Mouse (Mus musculus): ENCODE results near the gene Rhbdd3. TPM values are rescaled to one million over a fixed set of nuclear protein-coding genes. Genes with fewer than 3 reads are reported as not detected.

The Rhbdd3 gene
- polyA plus RNA-seq, 1 experiment from 2014 or later = 29.0 TPM

DNA sequence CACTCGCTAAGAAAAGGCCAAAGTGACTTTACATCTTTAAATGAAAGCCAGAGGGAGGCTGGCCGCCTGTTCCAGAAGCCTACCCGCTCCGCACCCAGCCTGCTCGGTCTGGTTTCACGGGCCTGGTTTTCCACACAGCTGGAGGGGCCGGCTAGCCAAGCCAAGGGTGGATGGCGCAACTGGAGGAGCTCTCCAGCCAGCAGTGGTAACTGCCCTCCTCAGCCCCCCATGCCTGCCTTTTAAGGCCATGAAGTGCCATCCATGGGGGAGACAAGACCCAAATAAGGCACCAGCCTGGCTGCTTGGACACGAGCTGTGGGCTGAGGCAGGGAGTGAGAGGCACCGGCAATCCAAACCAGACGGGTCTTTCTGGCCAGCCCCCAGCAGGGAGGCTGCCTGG lies 37.2 kb downstream of the Rhbdd3 start:
- H3K4me3 ChIP-seq (ENCODE audit: low read length) = no peak overlapping the region
- 76% methylated on average over 11 of the region's 11 CpGs for WGBS
- H3K9me3 ChIP-seq (ENCODE audit: control insufficient read depth, low read length) = no peaks in the 10 kb centered on the region
- ATAC-seq (ENCODE audit: low FRiP score, low TSS enrichment) = no peak
- no peak overlapping the region for H3K4me2 ChIP-seq (replicated peaks; ENCODE audit: low read depth, low read length)
- H3K4me1 ChIP-seq (ENCODE audit: control insufficient read depth, insufficient read depth, low read length) = peaks cover 15% of the 10 kb centered on the region
- H3K9ac ChIP-seq (ENCODE audit: low read depth, low read length) = no peak overlapping the region
- H3K27ac ChIP-seq (ENCODE audit: low read depth, low read length) = no peak overlapping the region
- H3K27me3 ChIP-seq (ENCODE audit: control insufficient read depth, insufficient read depth, low read length) = no peaks in the 10 kb centered on the region
- peaks cover 13% of the 10 kb centered on the region; the same call in 1 of the 2 replicates for H3K36me3 ChIP-seq (ENCODE audit: control insufficient read depth, insufficient read depth, low read length)

DNA sequence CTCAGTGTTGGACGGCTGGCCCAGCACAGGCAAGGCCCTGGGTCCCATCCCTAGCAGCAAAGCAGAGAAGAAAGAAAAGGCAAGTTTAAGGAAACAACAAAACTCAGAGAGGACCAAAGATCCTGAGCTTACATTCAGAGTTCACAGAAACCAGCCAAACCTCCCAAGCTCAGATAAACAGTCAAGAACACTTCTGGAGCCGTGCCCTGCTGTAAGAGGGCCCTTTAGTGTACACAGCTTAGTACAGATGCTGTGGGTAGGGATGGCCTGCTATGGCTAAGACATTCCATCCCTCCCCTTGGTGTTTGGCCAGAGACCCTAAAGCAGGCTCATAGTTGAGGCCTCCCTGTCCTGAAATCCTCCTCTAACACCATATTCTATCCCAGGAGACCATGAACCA lies 39.9 kb downstream of the Rhbdd3 start:
- no peaks in the 10 kb centered on the region for H3K9me3 ChIP-seq (ENCODE audit: control insufficient read depth, low read length)
- H3K36me3 ChIP-seq (ENCODE audit: control insufficient read depth, insufficient read depth, low read length) = peaks cover 15% of the 10 kb centered on the region; the same call in 1 of the 2 replicates
- 83% methylated on average over 2 of the region's 2 CpGs for WGBS
- H3K4me1 ChIP-seq (ENCODE audit: control insufficient read depth, insufficient read depth, low read length) = peaks cover 19% of the 10 kb centered on the region
- H3K27ac ChIP-seq (ENCODE audit: low read depth, low read length) = no peak overlapping the region
- H3K27me3 ChIP-seq (ENCODE audit: control insufficient read depth, insufficient read depth, low read length) = no peaks in the 10 kb centered on the region
- H3K4me2 ChIP-seq (replicated peaks; ENCODE audit: low read depth, low read length) = no peak overlapping the region
- ATAC-seq (ENCODE audit: low FRiP score, low TSS enrichment) = no peak
- H3K9ac ChIP-seq (ENCODE audit: low read depth, low read length) = no peak overlapping the region
- no peak overlapping the region for H3K4me3 ChIP-seq (ENCODE audit: low read length)

DNA sequence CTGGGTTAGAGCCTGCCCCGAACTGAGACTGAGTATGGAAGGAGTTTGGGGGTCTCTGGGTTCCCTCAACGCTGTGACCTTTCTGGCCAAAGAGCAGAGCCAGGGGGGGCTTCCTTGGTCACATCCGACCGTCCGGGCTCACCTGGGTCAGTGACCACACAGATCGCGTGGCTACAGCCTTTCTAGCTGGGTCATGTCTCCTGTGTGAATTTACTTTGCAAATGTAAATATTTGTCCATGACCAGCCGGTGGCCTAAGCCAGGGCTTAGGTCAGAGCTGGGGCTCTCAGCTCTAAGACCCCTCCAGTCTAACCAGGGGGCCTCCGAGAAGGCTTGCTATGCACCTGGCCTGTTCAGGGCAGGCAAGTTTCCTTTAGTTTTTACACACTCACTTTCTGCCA lies 40.6 kb downstream of the Rhbdd3 start:
- Histone ChIP-seq H3K36me3 (ENCODE audit: control insufficient read depth, insufficient read depth, low read length) (peaks cover 15% of the 10 kb centered on the region; the same call in 1 of the 2 replicates), H3K27me3 (ENCODE audit: control insufficient read depth, insufficient read depth, low read length) (no peaks in the 10 kb centered on the region), H3K4me3 (ENCODE audit: low read length) (no peak overlapping the region), H3K9ac (ENCODE audit: low read depth, low read length) (no peak overlapping the region), H3K4me1 (ENCODE audit: control insufficient read depth, insufficient read depth, low read length) (peaks cover 19% of the 10 kb centered on the region), H3K9me3 (ENCODE audit: control insufficient read depth, low read length) (no peaks in the 10 kb centered on the region), H3K27ac (ENCODE audit: low read depth, low read length) (no peak overlapping the region), H3K4me2 (replicated peaks; ENCODE audit: low read depth, low read length) (no peak overlapping the region)
- WGBS = 42% methylated on average over 9 of the region's 9 CpGs
- ATAC-seq (ENCODE audit: low FRiP score, low TSS enrichment) = no peak

DNA sequence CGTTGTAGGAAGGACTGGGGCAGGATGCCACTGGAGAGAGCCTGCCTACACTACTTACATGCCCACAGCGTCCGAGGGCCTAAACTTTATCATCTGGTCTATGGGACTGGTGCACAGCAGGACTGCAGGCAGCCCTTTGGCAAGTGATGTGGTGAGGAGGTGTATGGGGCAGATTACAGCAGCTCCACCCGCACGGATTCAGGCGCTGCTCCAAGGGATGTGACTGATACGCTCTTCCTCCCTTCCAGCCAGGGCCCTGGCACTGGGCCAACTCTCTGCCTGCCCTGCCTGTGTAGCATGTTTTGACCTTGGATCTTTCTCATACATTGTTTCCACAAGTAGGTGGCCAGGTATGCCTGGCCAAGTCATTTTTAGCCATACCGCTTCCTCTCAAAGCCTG lies 41.9 kb downstream of the Rhbdd3 start:
- no peak for ATAC-seq (ENCODE audit: low FRiP score, low TSS enrichment)
- no peak overlapping the region for H3K4me3 ChIP-seq (ENCODE audit: low read length)
- no peak overlapping the region for H3K9ac ChIP-seq (ENCODE audit: low read depth, low read length)
- H3K36me3 ChIP-seq (ENCODE audit: control insufficient read depth, insufficient read depth, low read length) = peaks cover 15% of the 10 kb centered on the region; the same call in 1 of the 2 replicates
- H3K9me3 ChIP-seq (ENCODE audit: control insufficient read depth, low read length) = no peaks in the 10 kb centered on the region
- no peak overlapping the region for H3K4me2 ChIP-seq (replicated peaks; ENCODE audit: low read depth, low read length)
- peaks cover 23% of the 10 kb centered on the region for H3K4me1 ChIP-seq (ENCODE audit: control insufficient read depth, insufficient read depth, low read length)
- 53% methylated on average over 8 of the region's 8 CpGs for whole genome bisulfite sequencing
- no peaks in the 10 kb centered on the region for H3K27me3 ChIP-seq (ENCODE audit: control insufficient read depth, insufficient read depth, low read length)
- H3K27ac ChIP-seq (ENCODE audit: low read depth, low read length) = peak overlapping the region; percentile 24; the same call in 1 of the 2 replicates

DNA sequence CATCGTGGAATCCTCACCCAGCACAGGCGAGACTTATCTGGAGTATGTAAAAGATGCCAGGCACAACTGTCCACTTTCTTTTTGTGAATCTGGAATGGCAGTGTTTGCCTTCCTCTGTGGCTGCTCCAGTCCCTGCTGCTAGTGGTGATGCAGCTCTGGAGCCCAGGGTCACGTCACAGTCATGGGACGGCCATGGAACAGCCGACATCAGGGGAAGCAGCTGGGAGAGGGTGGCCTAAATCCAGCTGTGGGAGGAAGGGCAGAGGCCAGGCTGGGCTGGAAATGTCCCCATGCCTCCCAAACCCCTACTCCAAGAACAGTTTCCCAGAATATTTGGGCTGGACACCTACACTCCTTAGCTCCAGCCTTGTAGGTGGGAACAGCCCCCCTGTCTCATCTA lies 42.5 kb downstream of the Rhbdd3 start:
- no peak overlapping the region for H3K9ac ChIP-seq (ENCODE audit: low read depth, low read length)
- H3K9me3 ChIP-seq (ENCODE audit: control insufficient read depth, low read length) = no peaks in the 10 kb centered on the region
- no peak overlapping the region for H3K4me2 ChIP-seq (replicated peaks; ENCODE audit: low read depth, low read length)
- peak overlapping the region; percentile 24; the same call in 1 of the 2 replicates for H3K27ac ChIP-seq (ENCODE audit: low read depth, low read length)
- 73% methylated on average over 5 of the region's 5 CpGs for whole genome bisulfite sequencing
- H3K36me3 ChIP-seq (ENCODE audit: control insufficient read depth, insufficient read depth, low read length) = peaks cover 15% of the 10 kb centered on the region; the same call in 1 of the 2 replicates
- H3K4me3 ChIP-seq (ENCODE audit: low read length) = no peak overlapping the region
- H3K27me3 ChIP-seq (ENCODE audit: control insufficient read depth, insufficient read depth, low read length) = no peaks in the 10 kb centered on the region
- peaks cover 30% of the 10 kb centered on the region for H3K4me1 ChIP-seq (ENCODE audit: control insufficient read depth, insufficient read depth, low read length)
- ATAC-seq (ENCODE audit: low FRiP score, low TSS enrichment) = no peak

DNA sequence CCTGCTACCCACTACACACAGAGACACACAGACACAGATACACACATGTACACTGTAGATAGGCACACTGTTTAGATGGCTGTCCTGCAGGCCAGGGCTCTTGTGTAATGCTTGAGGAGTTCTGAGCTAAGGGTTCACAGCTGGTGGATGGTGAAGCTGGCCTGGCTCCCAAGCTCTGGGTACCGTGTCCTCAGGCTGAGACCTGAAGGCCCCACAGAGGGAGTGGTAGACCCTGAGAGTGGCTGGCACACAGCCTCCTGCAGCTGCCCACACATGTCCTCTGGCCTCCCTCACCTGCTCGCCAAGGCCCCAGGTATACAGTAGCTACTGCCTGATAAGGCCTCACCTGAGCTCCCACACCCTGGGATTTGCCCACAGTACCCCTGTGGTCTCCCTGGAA lies 43.2 kb downstream of the Rhbdd3 start:
- 100% methylated on average over 2 of the region's 2 CpGs for WGBS
- H3K27ac ChIP-seq (ENCODE audit: low read depth, low read length) = no peak overlapping the region
- H3K36me3 ChIP-seq (ENCODE audit: control insufficient read depth, insufficient read depth, low read length) = peaks cover 15% of the 10 kb centered on the region; the same call in 1 of the 2 replicates
- H3K27me3 ChIP-seq (ENCODE audit: control insufficient read depth, insufficient read depth, low read length) = no peaks in the 10 kb centered on the region
- H3K9me3 ChIP-seq (ENCODE audit: control insufficient read depth, low read length) = no peaks in the 10 kb centered on the region
- peaks cover 31% of the 10 kb centered on the region for H3K4me1 ChIP-seq (ENCODE audit: control insufficient read depth, insufficient read depth, low read length)
- no peak overlapping the region for H3K4me3 ChIP-seq (ENCODE audit: low read length)
- ATAC-seq (ENCODE audit: low FRiP score, low TSS enrichment) = no peak
- no peak overlapping the region for H3K9ac ChIP-seq (ENCODE audit: low read depth, low read length)
- no peak overlapping the region for H3K4me2 ChIP-seq (replicated peaks; ENCODE audit: low read depth, low read length)

DNA sequence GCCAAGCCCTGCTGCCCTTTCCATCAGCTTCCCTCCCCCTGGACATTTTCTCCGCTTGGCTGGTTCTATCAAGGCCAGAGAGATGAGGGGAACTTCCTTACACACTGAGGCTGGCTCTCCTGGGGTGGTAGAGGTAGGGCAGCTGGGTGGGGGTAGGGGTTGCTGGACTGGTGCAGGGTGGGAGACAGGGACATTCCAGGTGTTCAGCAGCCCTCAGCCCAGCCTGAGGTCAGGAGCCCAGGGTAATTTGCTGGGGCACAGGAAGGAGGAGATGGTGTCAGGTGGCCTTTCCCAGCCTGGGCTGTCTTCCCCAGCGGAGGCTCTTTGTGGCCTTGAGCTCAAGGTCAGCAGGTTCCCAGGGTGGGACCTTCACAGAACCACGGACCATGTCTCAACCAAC lies 46.9 kb downstream of the Rhbdd3 start:
- no peaks in the 10 kb centered on the region for H3K27me3 ChIP-seq (ENCODE audit: control insufficient read depth, insufficient read depth, low read length)
- H3K36me3 ChIP-seq (ENCODE audit: control insufficient read depth, insufficient read depth, low read length) = peaks cover 7% of the 10 kb centered on the region; the same call in 1 of the 2 replicates
- H3K4me1 ChIP-seq (ENCODE audit: control insufficient read depth, insufficient read depth, low read length) = peaks cover 52% of the 10 kb centered on the region
- peak; percentile 80 for ATAC-seq (ENCODE audit: low FRiP score, low TSS enrichment)
- WGBS = 37% methylated on average over 3 of the region's 3 CpGs
- no peak overlapping the region for H3K4me3 ChIP-seq (ENCODE audit: low read length)
- no peak overlapping the region for H3K4me2 ChIP-seq (replicated peaks; ENCODE audit: low read depth, low read length)
- H3K27ac ChIP-seq (ENCODE audit: low read depth, low read length) = peak overlapping the region; percentile 79
- no peak overlapping the region for H3K9ac ChIP-seq (ENCODE audit: low read depth, low read length)
- no peaks in the 10 kb centered on the region for H3K9me3 ChIP-seq (ENCODE audit: control insufficient read depth, low read length)

DNA sequence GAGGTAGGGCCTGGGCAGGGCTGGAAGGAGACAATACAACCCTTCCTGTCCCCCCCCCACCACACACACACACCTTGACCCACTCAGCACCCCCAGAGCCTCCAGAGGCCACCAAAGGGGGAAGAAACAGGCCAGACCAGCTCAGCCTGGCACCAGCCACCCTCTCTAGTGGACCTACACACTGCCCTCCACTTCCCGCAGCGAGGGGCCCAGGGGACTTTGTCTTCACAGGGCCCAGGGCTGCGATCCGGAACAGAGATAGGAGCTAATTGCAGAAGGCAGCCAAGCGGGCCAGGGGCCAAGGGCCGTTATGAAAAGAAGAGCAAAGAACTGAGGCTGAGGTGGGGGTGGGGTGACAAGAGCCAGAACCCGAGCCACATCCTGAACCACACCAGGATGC lies 50.5 kb downstream of the Rhbdd3 start:
- Histone ChIP-seq H3K4me2 (replicated peaks; ENCODE audit: low read depth, low read length) (peak overlapping the region; percentile 85), H3K4me1 (ENCODE audit: control insufficient read depth, insufficient read depth, low read length) (peaks cover 55% of the 10 kb centered on the region), H3K9ac (ENCODE audit: low read depth, low read length) (peak overlapping the region; percentile 47), H3K27ac (ENCODE audit: low read depth, low read length) (peak overlapping the region; percentile 85), H3K9me3 (ENCODE audit: control insufficient read depth, low read length) (no peaks in the 10 kb centered on the region), H3K36me3 (ENCODE audit: control insufficient read depth, insufficient read depth, low read length) (no peaks in the 10 kb centered on the region), H3K4me3 (ENCODE audit: low read length) (no peak overlapping the region; the same call in 1 of the 2 replicates), H3K27me3 (ENCODE audit: control insufficient read depth, insufficient read depth, low read length) (no peaks in the 10 kb centered on the region; the same call in 1 of the 2 replicates)
- WGBS = 7% methylated on average over 7 of the region's 7 CpGs
- ATAC-seq (ENCODE audit: low FRiP score, low TSS enrichment) = peak; percentile 63; the same call in 1 of the 2 replicates

DNA sequence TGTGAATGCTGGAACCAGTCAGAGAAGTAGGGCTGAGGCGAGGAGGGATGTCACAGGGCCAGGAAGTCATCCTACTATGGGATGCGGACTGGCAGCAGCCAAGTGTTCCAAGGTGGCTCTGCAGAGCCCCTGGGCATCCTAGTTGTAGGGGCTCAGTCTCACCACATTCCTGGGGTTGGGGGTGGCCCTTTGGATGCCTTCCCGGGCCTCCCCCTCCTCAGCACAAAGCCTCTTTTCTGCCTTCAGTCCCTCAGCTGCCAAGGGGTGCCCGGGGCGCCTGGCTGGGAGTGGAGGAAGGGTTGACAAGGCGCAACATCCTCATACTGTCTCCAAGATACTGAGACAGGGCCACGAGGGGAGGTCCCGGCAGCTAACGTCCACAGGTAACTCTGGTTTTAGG lies 51.2 kb downstream of the Rhbdd3 start:
- Histone ChIP-seq H3K4me3 (ENCODE audit: low read length) (no peak overlapping the region; the same call in 1 of the 2 replicates), H3K9ac (ENCODE audit: low read depth, low read length) (peak overlapping the region; percentile 47; the same call in 1 of the 2 replicates), H3K4me1 (ENCODE audit: control insufficient read depth, insufficient read depth, low read length) (peaks cover 58% of the 10 kb centered on the region), H3K9me3 (ENCODE audit: control insufficient read depth, low read length) (no peaks in the 10 kb centered on the region), H3K36me3 (ENCODE audit: control insufficient read depth, insufficient read depth, low read length) (no peaks in the 10 kb centered on the region), H3K27ac (ENCODE audit: low read depth, low read length) (peak overlapping the region; percentile 85), H3K4me2 (replicated peaks; ENCODE audit: low read depth, low read length) (peak overlapping the region; percentile 85), H3K27me3 (ENCODE audit: control insufficient read depth, insufficient read depth, low read length) (no peaks in the 10 kb centered on the region; the same call in 1 of the 2 replicates)
- no peak for ATAC-seq (ENCODE audit: low FRiP score, low TSS enrichment)
- WGBS = 65% methylated on average over 9 of the region's 9 CpGs
